Mouse (Mus musculus): ENCODE results near the gene Nudt2. TPM values are rescaled to one million over a fixed set of nuclear protein-coding genes. Genes with fewer than 3 reads are reported as not detected.

The Nudt2 gene
- total and polyA plus RNA-seq, 2 experiments from 2014 or later, result 37.6 to 42.0 TPM

GRCm38 (mm10) chr4:41507326-41507924, 42.5 kb downstream of the Nudt2 start:
- ATAC-seq (ENCODE audit: insufficient read depth, low read depth) (no peak), DNase-seq (ENCODE audit: low spot score) (no peak)
- Histone ChIP-seq H3K27ac (ENCODE audit: low read depth) (no peak overlapping the region), H3K9ac (replicated peaks; ENCODE audit: low read depth, low read length) (peak overlapping the region; percentile 46), H3K9me3 (replicated peaks; ENCODE audit: control insufficient read depth, low read length) (no peaks in the 10 kb centered on the region), H3K27me3 (ENCODE audit: control insufficient read depth, insufficient read depth, low read length) (peaks cover 33% of the 10 kb centered on the region), H3K4me1 (ENCODE audit: control insufficient read depth, insufficient read depth) (peaks cover 17% of the 10 kb centered on the region), H3K4me2 (ENCODE audit: low read depth, low read length) (peak overlapping the region; percentile 75), H3K36me3 (replicated peaks; ENCODE audit: control insufficient read depth, insufficient read depth, low read length) (no peaks in the 10 kb centered on the region), H3K4me3 (ENCODE audit: low read depth, low read length) (peak overlapping the region; percentile 46)
- WGBS, result 8% methylated on average over 22 of the region's 22 CpGs
- TF ChIP-seq EP300 (IDR thresholded peaks at IDR 0.05; ENCODE audit: low read depth), result no peak
- no peak for TF ChIP-seq CTCF (IDR thresholded peaks at IDR 0.05; ENCODE audit: low read depth)

- 47% methylated on average over 7 of the region's 7 CpGs for WGBS
- Histone ChIP-seq H3K4me1 (ENCODE audit: control insufficient read depth, insufficient read depth) (peaks cover 14% of the 10 kb centered on the region), H3K9ac (replicated peaks; ENCODE audit: low read depth, low read length) (no peak overlapping the region), H3K27ac (ENCODE audit: low read depth) (no peak overlapping the region), H3K4me2 (ENCODE audit: low read depth, low read length) (no peak overlapping the region), H3K36me3 (replicated peaks; ENCODE audit: control insufficient read depth, insufficient read depth, low read length) (no peaks in the 10 kb centered on the region), H3K4me3 (ENCODE audit: low read depth, low read length) (no peak overlapping the region), H3K9me3 (replicated peaks; ENCODE audit: control insufficient read depth, low read length) (no peaks in the 10 kb centered on the region), H3K27me3 (ENCODE audit: control insufficient read depth, insufficient read depth, low read length) (peaks cover 33% of the 10 kb centered on the region)
- DNase-seq (ENCODE audit: low spot score) (no peak), ATAC-seq (ENCODE audit: insufficient read depth, low read depth) (no peak)
- TF ChIP-seq EP300 (IDR thresholded peaks at IDR 0.05; ENCODE audit: low read depth), result no peak
- no peak for TF ChIP-seq CTCF (IDR thresholded peaks at IDR 0.05; ENCODE audit: low read depth)
Measured at GRCm38 (mm10) chr4:41507998-41508397, 43.0 kb downstream of the Nudt2 start.

GRCm38 (mm10) chr4:41513309-41513708, 48.4 kb downstream of the Nudt2 start:
- H3K4me3 ChIP-seq (ENCODE audit: low read depth, low read length), result no peak overlapping the region
- no peak overlapping the region for H3K4me2 ChIP-seq (ENCODE audit: low read depth, low read length)
- no peaks in the 10 kb centered on the region for H3K9me3 ChIP-seq (replicated peaks; ENCODE audit: control insufficient read depth, low read length)
- DNase-seq (ENCODE audit: low spot score), result no peak
- no peaks in the 10 kb centered on the region for H3K4me1 ChIP-seq (ENCODE audit: control insufficient read depth, insufficient read depth)
- H3K27me3 ChIP-seq (ENCODE audit: control insufficient read depth, insufficient read depth, low read length), result peaks cover 25% of the 10 kb centered on the region
- ATAC-seq (ENCODE audit: insufficient read depth, low read depth), result no peak
- WGBS, result 36% methylated on average over 4 of the region's 4 CpGs
- H3K9ac ChIP-seq (replicated peaks; ENCODE audit: low read depth, low read length), result no peak overlapping the region
- TF ChIP-seq EP300 (IDR thresholded peaks at IDR 0.05; ENCODE audit: low read depth) (no peak), CTCF (IDR thresholded peaks at IDR 0.05; ENCODE audit: low read depth) (no peak)
- no peaks in the 10 kb centered on the region for H3K36me3 ChIP-seq (replicated peaks; ENCODE audit: control insufficient read depth, insufficient read depth, low read length)
- no peak overlapping the region for H3K27ac ChIP-seq (ENCODE audit: low read depth)

GRCm38 (mm10) chr4:41513714-41514113, 48.8 kb downstream of the Nudt2 start:
- DNase-seq (ENCODE audit: low spot score), result no peak
- H3K4me2 ChIP-seq (ENCODE audit: low read depth, low read length), result no peak overlapping the region
- H3K9ac ChIP-seq (replicated peaks; ENCODE audit: low read depth, low read length), result no peak overlapping the region
- H3K27ac ChIP-seq (ENCODE audit: low read depth), result no peak overlapping the region
- no peak overlapping the region for H3K4me3 ChIP-seq (ENCODE audit: low read depth, low read length)
- TF ChIP-seq EP300 (IDR thresholded peaks at IDR 0.05; ENCODE audit: low read depth), result no peak
- no peak for TF ChIP-seq CTCF (IDR thresholded peaks at IDR 0.05; ENCODE audit: low read depth)
- 20% methylated on average over 8 of the region's 8 CpGs for WGBS
- H3K36me3 ChIP-seq (replicated peaks; ENCODE audit: control insufficient read depth, insufficient read depth, low read length), result no peaks in the 10 kb centered on the region
- H3K4me1 ChIP-seq (ENCODE audit: control insufficient read depth, insufficient read depth), result no peaks in the 10 kb centered on the region
- no peaks in the 10 kb centered on the region for H3K9me3 ChIP-seq (replicated peaks; ENCODE audit: control insufficient read depth, low read length)
- no peak for ATAC-seq (ENCODE audit: insufficient read depth, low read depth)
- H3K27me3 ChIP-seq (ENCODE audit: control insufficient read depth, insufficient read depth, low read length), result peaks cover 21% of the 10 kb centered on the region; the same call in 1 of the 2 replicates

GRCm38 (mm10) chr4:41517233-41517632, 52.3 kb downstream of the Nudt2 start, which contains the start of gene 1110017D15Rik:
Gene 1110017D15Rik, minus strand, starts transcription at chr4:41517333.
- no peak for TF ChIP-seq EP300 (IDR thresholded peaks at IDR 0.05; ENCODE audit: low read depth)
- no peak for TF ChIP-seq CTCF (IDR thresholded peaks at IDR 0.05; ENCODE audit: low read depth)
- no peaks in the 10 kb centered on the region for H3K4me1 ChIP-seq (ENCODE audit: control insufficient read depth, insufficient read depth)
- H3K4me2 ChIP-seq (ENCODE audit: low read depth, low read length), result no peak within 1 kb of the TSS
- H3K36me3 ChIP-seq (replicated peaks; ENCODE audit: control insufficient read depth, insufficient read depth, low read length), result no peaks in the 10 kb centered on the region
- H3K27ac ChIP-seq (ENCODE audit: low read depth), result no peak within 1 kb of the TSS
- H3K9me3 ChIP-seq (replicated peaks; ENCODE audit: control insufficient read depth, low read length), result no peaks in the 10 kb centered on the region
- no peak within 1 kb of the TSS for H3K4me3 ChIP-seq (ENCODE audit: low read depth, low read length)
- no peak within 1 kb of the TSS for H3K9ac ChIP-seq (replicated peaks; ENCODE audit: low read depth, low read length)
- DNase-seq (ENCODE audit: low spot score), result no peak
- H3K27me3 ChIP-seq (ENCODE audit: control insufficient read depth, insufficient read depth, low read length), result peaks cover 5% of the 10 kb centered on the region; the same call in 1 of the 2 replicates
- no peak for ATAC-seq (ENCODE audit: insufficient read depth, low read depth)
- WGBS, result 80% methylated on average over 2 of the region's 2 CpGs

GRCm38 (mm10) chr4:41518349-41518748, 53.4 kb downstream of the Nudt2 start:
- Histone ChIP-seq H3K27me3 (ENCODE audit: control insufficient read depth, insufficient read depth, low read length) (peaks cover 5% of the 10 kb centered on the region; the same call in 1 of the 2 replicates), H3K27ac (ENCODE audit: low read depth) (no peak overlapping the region), H3K4me2 (ENCODE audit: low read depth, low read length) (no peak overlapping the region), H3K4me3 (ENCODE audit: low read depth, low read length) (no peak overlapping the region), H3K9me3 (replicated peaks; ENCODE audit: control insufficient read depth, low read length) (no peaks in the 10 kb centered on the region), H3K9ac (replicated peaks; ENCODE audit: low read depth, low read length) (no peak overlapping the region), H3K36me3 (replicated peaks; ENCODE audit: control insufficient read depth, insufficient read depth, low read length) (no peaks in the 10 kb centered on the region), H3K4me1 (ENCODE audit: control insufficient read depth, insufficient read depth) (no peaks in the 10 kb centered on the region)
- ATAC-seq (ENCODE audit: insufficient read depth, low read depth), result no peak
- 78% methylated on average over 7 of the region's 7 CpGs for WGBS
- no peak for TF ChIP-seq EP300 (IDR thresholded peaks at IDR 0.05; ENCODE audit: low read depth)
- no peak for TF ChIP-seq CTCF (IDR thresholded peaks at IDR 0.05; ENCODE audit: low read depth)
- DNase-seq (ENCODE audit: low spot score), result no peak
